Mouse (Mus musculus) stomach, postnatal 0 days (tissue): Measurements from ENCODE around the gene 1110004F10Rik. TPM values are rescaled to one million over a fixed set of nuclear protein-coding genes. Genes with fewer than 3 reads are reported as not detected.

Experiments used
- ATAC-seq: fragments of 200-750 bp; cut with Nextera tagmentation; 2 replicates; pipeline ENCODE4 v1.8.0; 2017; ENCODE audit not compliant: low FRiP score, low TSS enrichment
- DNase-seq: peaks from one replicate; pipeline ENCODE4 v3.0.0-alpha.2; 2016; ENCODE audit warnings: low spot score
- H3K27ac ChIP-seq: fragments of 300-500 bp; sonication (generic); replicated peaks from 2 replicates; pipeline ENCODE4 v1.5.1; 2014; ENCODE audit warnings: mild to moderate bottlenecking, control low read depth
- H3K27me3 ChIP-seq: fragments of 300-500 bp; sonication (generic); 2 replicates; pipeline ENCODE4 v1.6.1; 2014; ENCODE audit warnings: low read length; ENCODE audit not compliant: control insufficient read depth, insufficient read depth
- H3K36me3 ChIP-seq: fragments of 300-500 bp; sonication (generic); 2 replicates; pipeline ENCODE4 v1.6.1; 2014; ENCODE audit warnings: low read length, mixed read lengths; ENCODE audit not compliant: control insufficient read depth, insufficient read depth
- H3K4me1 ChIP-seq: fragments of 300-500 bp; sonication (generic); replicated peaks from 2 replicates; pipeline ENCODE4 v1.6.1; 2014; ENCODE audit warnings: antibody characterized with exemption; ENCODE audit not compliant: control insufficient read depth, insufficient read depth
- H3K4me2 ChIP-seq: fragments of 300-500 bp; sonication (generic); replicated peaks from 2 replicates; pipeline ENCODE4 v1.6.1; 2014; ENCODE audit warnings: low read depth, mild to moderate bottlenecking, control low read depth, moderate library complexity
- H3K4me3 ChIP-seq: fragments of 300-500 bp; sonication (generic); 2 replicates; pipeline ENCODE4 v1.5.1; 2014; ENCODE audit warnings: low read depth, low read length, control low read depth
- H3K9ac ChIP-seq: fragments of 300-500 bp; sonication (generic); 2 replicates; pipeline ENCODE4 v1.6.1; 2014; ENCODE audit warnings: mild to moderate bottlenecking, low read length, control low read depth, mixed read lengths
- H3K9me3 ChIP-seq: fragments of 300-500 bp; sonication (generic); 2 replicates; pipeline ENCODE4 v1.6.1; 2016; ENCODE audit warnings: low read length; ENCODE audit not compliant: control insufficient read depth
- CTCF ChIP-seq: IDR thresholded peaks from 2 replicates; pipeline ENCODE4 v1.5.1; 2016; ENCODE audit warnings: antibody characterized with exemption, low read depth, mild to moderate bottlenecking, moderate library complexity
- EP300 ChIP-seq: optimal IDR thresholded peaks from 2 replicates; pipeline ENCODE3; 2016; ENCODE audit warnings: antibody characterized with exemption
- WGBS: fragments of 180-500 bp; shearing (Covaris S2); extraction: QIAGEN DNeasy Blood & Tissue Kit; methylation state at CpG from one replicate; pipeline ENCODE4 v1.1.7; 2014; 5-methylcytosine and 5-hydroxymethylcytosine counted together
- polyA plus RNA-seq: library from polyadenylated mRNA; unstranded; fragments of >200 nt; fragmentation: Nextera tagmentation; extraction: Ambion mirVana; gene quantifications from 2 replicates; pipeline ENCODE4 v1.2.1, GENCODE M21; 2015

The 1110004F10Rik gene
- polyA plus RNA-seq, 1 experiment from 2014 or later = 159 TPM

- Histone ChIP-seq H3K27ac (no peak overlapping the region), H3K4me3 (no peak overlapping the region), H3K9ac (no peak overlapping the region), H3K27me3 (no peaks in the 10 kb centered on the region), H3K9me3 (no peaks in the 10 kb centered on the region), H3K36me3 (peaks cover 4% of the 10 kb centered on the region; the same call in 1 of the 2 replicates), H3K4me1 (no peaks in the 10 kb centered on the region), H3K4me2 (no peak overlapping the region)
- TF ChIP-seq EP300 (no peak), CTCF (no peak)
- DNase-seq (no peak), ATAC-seq (no peak)
- WGBS = 64% methylated on average over 3 of the region's 3 CpGs
Measured at GRCm38 (mm10) chr7:116110661-116111060, 71.5 kb downstream of the 1110004F10Rik start.

- no peak overlapping the region for H3K4me2 ChIP-seq
- ATAC-seq (no peak; the same call in 1 of the 2 replicates), DNase-seq (no peak)
- no peaks in the 10 kb centered on the region for H3K9me3 ChIP-seq
- H3K4me3 ChIP-seq = no peak overlapping the region
- no peaks in the 10 kb centered on the region for H3K36me3 ChIP-seq
- no peak overlapping the region for H3K27ac ChIP-seq
- TF ChIP-seq CTCF = no peak
- no peak for TF ChIP-seq EP300
- no peak overlapping the region for H3K9ac ChIP-seq
- no peaks in the 10 kb centered on the region for H3K27me3 ChIP-seq
- H3K4me1 ChIP-seq = no peaks in the 10 kb centered on the region
- WGBS = 85% methylated on average over 6 of the region's 6 CpGs
Measured at GRCm38 (mm10) chr7:116111546-116111945, 72.3 kb downstream of the 1110004F10Rik start.

- DNase-seq = no peak
- ATAC-seq = no peak
- Histone ChIP-seq H3K9me3 (no peaks in the 10 kb centered on the region), H3K27ac (no peak overlapping the region), H3K4me2 (no peak overlapping the region), H3K9ac (no peak overlapping the region), H3K4me1 (no peaks in the 10 kb centered on the region), H3K27me3 (no peaks in the 10 kb centered on the region), H3K36me3 (no peaks in the 10 kb centered on the region), H3K4me3 (no peak overlapping the region)
- 75% methylated on average over 12 of the region's 12 CpGs for WGBS
- TF ChIP-seq CTCF = no peak
- no peak for TF ChIP-seq EP300
Measured at GRCm38 (mm10) chr7:116115216-116115930, 76.2 kb downstream of the 1110004F10Rik start.

DNA sequence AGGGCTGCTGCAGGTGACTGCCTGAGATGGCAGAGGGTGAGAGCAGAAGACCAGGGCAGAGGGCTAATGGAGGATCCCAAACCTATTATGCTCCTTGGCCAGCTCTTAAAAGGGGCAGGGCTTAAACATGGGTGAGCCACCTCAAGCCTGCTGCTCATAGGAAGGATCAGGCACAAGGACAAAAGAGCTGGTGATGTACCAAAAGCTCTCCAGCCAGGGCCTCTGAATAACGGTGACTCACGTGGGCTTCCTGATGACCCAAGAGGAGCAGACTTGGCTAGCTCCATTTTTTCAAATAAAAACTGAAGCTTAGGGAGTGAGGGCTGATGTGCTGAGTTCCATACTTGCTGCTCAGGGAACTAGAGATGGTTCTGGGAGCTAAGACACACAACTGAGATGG lies 76.8 kb downstream of the 1110004F10Rik start:
- TF ChIP-seq EP300 (no peak), CTCF (no peak)
- Histone ChIP-seq H3K27me3 (no peaks in the 10 kb centered on the region), H3K4me1 (no peaks in the 10 kb centered on the region), H3K36me3 (no peaks in the 10 kb centered on the region), H3K4me2 (no peak overlapping the region), H3K27ac (no peak overlapping the region), H3K9ac (no peak overlapping the region), H3K9me3 (no peaks in the 10 kb centered on the region), H3K4me3 (no peak overlapping the region)
- DNase-seq (no peak), ATAC-seq (no peak)
- WGBS = 69% methylated on average over 2 of the region's 2 CpGs

DNA sequence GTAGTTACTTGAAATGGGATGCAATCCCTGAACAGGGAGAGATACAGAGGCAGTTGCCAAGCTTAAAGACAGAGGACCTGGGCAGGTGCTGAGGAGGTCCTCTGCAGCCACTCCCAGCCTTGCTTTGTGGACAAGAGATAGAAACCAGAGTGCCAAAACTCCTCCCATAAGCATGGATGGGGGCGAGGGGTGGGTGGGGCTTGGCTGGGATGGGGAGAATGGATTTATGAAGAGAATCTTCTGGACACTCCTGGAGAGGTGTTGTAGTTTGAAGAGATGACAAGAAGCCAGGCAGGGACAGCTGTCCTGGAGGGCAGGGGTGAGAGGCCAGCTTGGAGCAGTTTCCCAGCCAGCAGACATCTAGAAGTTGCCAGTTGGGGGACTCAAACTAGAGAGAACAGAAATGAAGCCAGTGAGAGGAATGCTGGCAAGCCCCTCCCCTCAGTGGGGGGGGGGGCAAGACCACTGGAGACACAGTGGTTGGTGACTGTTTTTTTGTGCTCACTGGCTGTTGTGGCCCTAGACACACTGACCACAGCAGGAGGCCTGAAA lies 80.2 kb downstream of the 1110004F10Rik start:
- Histone ChIP-seq H3K4me2 (no peak overlapping the region), H3K27ac (no peak overlapping the region), H3K9ac (no peak overlapping the region), H3K4me1 (no peaks in the 10 kb centered on the region), H3K27me3 (no peaks in the 10 kb centered on the region), H3K4me3 (no peak overlapping the region), H3K36me3 (no peaks in the 10 kb centered on the region), H3K9me3 (no peaks in the 10 kb centered on the region)
- ATAC-seq (no peak), DNase-seq (peak; percentile 11)
- 81% methylated on average over 1 of the region's 1 CpGs for WGBS
- TF ChIP-seq CTCF (no peak), EP300 (no peak)

DNA sequence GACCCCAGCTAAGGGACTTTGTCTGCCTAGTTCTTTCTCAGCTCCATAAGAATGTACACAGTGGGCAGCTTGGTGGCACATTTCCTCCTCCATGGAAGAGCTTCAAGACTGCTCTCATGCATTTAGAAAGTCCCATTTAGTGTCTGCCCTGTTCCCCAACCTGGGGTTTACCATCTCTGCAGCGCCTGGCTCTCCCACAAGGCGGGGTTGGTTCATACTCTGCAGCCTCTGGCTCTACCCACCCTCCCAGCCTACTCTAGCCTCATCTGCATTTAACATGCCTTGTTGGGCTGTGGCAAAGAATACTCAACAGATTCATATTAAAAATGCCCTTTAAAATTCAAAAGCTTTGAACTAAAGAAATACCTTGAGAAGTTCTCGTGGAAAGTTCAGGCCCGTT lies 81.5 kb downstream of the 1110004F10Rik start:
- WGBS = 62% methylated on average over 4 of the region's 4 CpGs
- H3K4me1 ChIP-seq = no peaks in the 10 kb centered on the region
- no peak overlapping the region for H3K9ac ChIP-seq
- DNase-seq (no peak), ATAC-seq (no peak)
- TF ChIP-seq EP300 (no peak), CTCF (no peak)
- no peaks in the 10 kb centered on the region for H3K9me3 ChIP-seq
- H3K4me3 ChIP-seq = no peak overlapping the region
- no peaks in the 10 kb centered on the region for H3K36me3 ChIP-seq
- H3K4me2 ChIP-seq = no peak overlapping the region
- no peaks in the 10 kb centered on the region for H3K27me3 ChIP-seq
- H3K27ac ChIP-seq = no peak overlapping the region
